Mouse (Mus musculus) hindbrain, embryonic 13.5 days (tissue): ENCODE results near the gene Gm20517. TPM values are rescaled to one million over a fixed set of nuclear protein-coding genes. Genes with fewer than 3 reads are reported as not detected.
"Not testable (repeated sequence)": the region's sequence is repeated elsewhere in the genome, so short reads cannot be mapped to it uniquely, and the experiment has no call there.

Experiments
- ATAC-seq: fragments of 200-750 bp; cut with Nextera tagmentation; 2 replicates; pipeline ENCODE4 v1.8.0; 2017; ENCODE audit warnings: moderate TSS enrichment; ENCODE audit not compliant: low FRiP score
- H3K27ac ChIP-seq: fragments of 300-500 bp; sonication (generic); 2 replicates; pipeline ENCODE4 v1.5.1; 2015; ENCODE audit warnings: inconsistent platforms, mild to moderate bottlenecking, moderate library complexity
- H3K27me3 ChIP-seq: fragments of 300-500 bp; sonication (generic); 2 replicates; pipeline ENCODE4 v1.6.1; 2015; ENCODE audit warnings: mild to moderate bottlenecking, inconsistent platforms
- H3K36me3 ChIP-seq: fragments of 300-500 bp; sonication (generic); 2 replicates; pipeline ENCODE4 v1.6.1; 2015; ENCODE audit warnings: mild to moderate bottlenecking, inconsistent platforms
- H3K4me1 ChIP-seq: fragments of 300-500 bp; sonication (generic); replicated peaks from 2 replicates; pipeline ENCODE4 v1.6.1; 2015; ENCODE audit warnings: inconsistent platforms
- H3K4me2 ChIP-seq: fragments of 300-500 bp; sonication (generic); 2 replicates; pipeline ENCODE4 v1.6.1; 2015; ENCODE audit warnings: inconsistent platforms, mild to moderate bottlenecking, moderate library complexity
- H3K4me3 ChIP-seq: fragments of 300-500 bp; sonication (generic); 2 replicates; pipeline ENCODE4 v1.5.1; 2015; ENCODE audit warnings: mild to moderate bottlenecking, inconsistent platforms
- H3K9ac ChIP-seq: fragments of 300-500 bp; sonication (generic); 2 replicates; pipeline ENCODE4 v1.6.1; 2015; ENCODE audit warnings: mild to moderate bottlenecking, inconsistent platforms
- H3K9me3 ChIP-seq: fragments of 300-500 bp; sonication (generic); 2 replicates; pipeline ENCODE4 v1.6.1; 2016; ENCODE audit warnings: inconsistent platforms
- WGBS: fragments of 180-500 bp; shearing (Covaris S2); methylation state at CpG from one replicate; pipeline ENCODE4 v1.1.7; 2015; 5-methylcytosine and 5-hydroxymethylcytosine counted together
- polyA plus RNA-seq: library from polyadenylated mRNA; unstranded; fragments of >200 nt; fragmentation: Nextera tagmentation; extraction: Ambion mirVana; gene quantifications from 2 replicates; pipeline ENCODE4 v1.2.1, GENCODE M21; 2015

Gene Gm20517
- polyA plus RNA-seq, 1 experiment from 2014 or later, result 2.7 TPM

DNA sequence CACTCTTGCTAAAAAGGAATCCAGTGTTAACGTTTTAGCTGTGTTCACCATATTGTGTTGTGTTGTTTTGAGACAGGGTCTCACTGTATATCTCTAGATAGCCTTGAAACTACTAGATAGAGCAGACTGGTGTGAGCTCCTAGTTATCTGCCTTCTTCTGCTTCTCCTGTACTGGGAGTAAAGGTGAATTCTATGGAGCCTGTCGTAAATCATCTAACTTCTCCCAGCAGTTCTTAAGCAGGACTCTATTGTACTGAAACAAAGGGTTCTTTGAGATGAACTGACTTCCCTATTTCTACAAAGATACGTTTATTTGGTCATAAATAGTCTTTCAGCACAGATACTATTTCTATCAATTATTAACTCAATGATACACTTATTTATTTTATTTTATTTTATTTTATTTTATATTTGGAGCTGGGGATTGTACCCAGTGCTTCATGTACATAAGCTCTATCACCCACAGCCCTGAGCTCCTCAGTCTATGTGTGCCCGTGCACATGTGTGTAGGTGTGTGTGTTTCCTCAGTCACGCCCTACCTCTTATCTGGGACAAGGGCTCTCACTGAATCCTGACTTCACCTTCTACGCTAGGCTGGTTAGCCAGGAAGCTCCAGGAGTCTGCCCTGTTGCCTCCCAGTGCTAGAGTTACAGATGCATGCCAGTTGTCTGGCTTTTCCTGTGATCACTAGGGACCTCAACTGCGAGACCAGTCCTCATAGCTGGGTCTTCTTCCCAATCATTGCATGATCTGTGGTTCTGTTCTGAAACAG is 22.8 kb downstream of the Gm20517 start:
- no peak overlapping the region for H3K4me2 ChIP-seq
- peaks cover 39% of the 10 kb centered on the region for H3K4me1 ChIP-seq
- no peaks in the 10 kb centered on the region for H3K9me3 ChIP-seq
- 79% methylated on average over 7 of the region's 7 CpGs for WGBS
- H3K27me3 ChIP-seq, result no peaks in the 10 kb centered on the region
- no peak overlapping the region for H3K9ac ChIP-seq
- H3K36me3 ChIP-seq, result peaks cover 10% of the 10 kb centered on the region; the same call in 1 of the 2 replicates
- H3K4me3 ChIP-seq, result no peak overlapping the region
- no peak for ATAC-seq
- no peak overlapping the region for H3K27ac ChIP-seq

DNA sequence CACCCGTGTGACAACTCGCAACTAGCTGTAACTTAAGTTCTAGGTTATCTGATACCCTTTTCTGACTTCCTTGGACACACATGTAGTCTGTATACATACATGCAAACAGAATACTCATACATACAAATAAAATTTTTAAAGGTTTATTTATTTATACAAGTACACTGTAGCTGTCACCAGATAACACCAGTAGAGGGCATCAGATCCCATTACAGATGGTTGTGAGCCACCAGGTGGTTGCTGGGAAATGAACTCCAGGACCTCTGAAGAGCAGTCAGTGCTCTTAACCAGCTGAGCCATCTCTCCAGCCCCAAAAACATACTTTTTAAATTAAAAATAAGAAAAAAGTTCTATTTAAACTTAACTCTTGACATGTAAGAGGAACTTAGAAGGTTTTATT is 31.6 kb downstream of the Gm20517 start:
- Histone ChIP-seq H3K36me3 (no peaks in the 10 kb centered on the region), H3K9ac (no peak overlapping the region), H3K9me3 (no peaks in the 10 kb centered on the region), H3K27ac (no peak overlapping the region), H3K27me3 (no peaks in the 10 kb centered on the region), H3K4me3 (no peak overlapping the region), H3K4me2 (no peak overlapping the region), H3K4me1 (peaks cover 8% of the 10 kb centered on the region; the same call in 1 of the 2 replicates)
- 76% methylated on average over 2 of the region's 2 CpGs for WGBS
- ATAC-seq, result no peak

DNA sequence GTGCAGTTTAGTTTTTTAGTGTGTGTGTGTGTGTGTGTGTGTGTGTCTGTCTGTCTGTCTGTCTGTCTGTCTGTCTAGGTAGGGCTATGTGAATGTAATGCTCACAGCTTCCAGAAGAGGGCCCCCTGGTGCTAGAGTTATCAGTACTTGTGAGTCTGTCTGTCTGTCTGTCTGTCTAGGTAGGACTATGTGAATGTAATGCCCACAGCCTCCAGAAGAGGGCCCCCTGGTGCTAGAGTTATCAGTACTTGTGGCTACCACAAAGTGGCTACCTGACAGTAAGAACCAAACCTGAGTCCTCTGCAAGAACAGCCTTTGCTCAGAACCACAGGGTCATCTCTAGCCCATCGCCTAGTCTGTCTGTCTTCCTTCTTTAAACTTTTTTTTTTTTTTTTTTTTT is 35.3 kb downstream of the Gm20517 start:
- H3K4me1 ChIP-seq, result 0 out of 2 replicates have a peak, but pooled peaks cover 6% of the 10 kb centered on the region
- no peaks in the 10 kb centered on the region for H3K9me3 ChIP-seq
- H3K27me3 ChIP-seq, result no peaks in the 10 kb centered on the region
- ATAC-seq, result no peak
- H3K36me3 ChIP-seq, result peaks cover 6% of the 10 kb centered on the region
- 70% methylated on average over 1 of the region's 1 CpGs for WGBS
- no peak overlapping the region for H3K27ac ChIP-seq
- no peak overlapping the region for H3K9ac ChIP-seq
- H3K4me2 ChIP-seq, result no peak overlapping the region
- H3K4me3 ChIP-seq, result no peak overlapping the region

DNA sequence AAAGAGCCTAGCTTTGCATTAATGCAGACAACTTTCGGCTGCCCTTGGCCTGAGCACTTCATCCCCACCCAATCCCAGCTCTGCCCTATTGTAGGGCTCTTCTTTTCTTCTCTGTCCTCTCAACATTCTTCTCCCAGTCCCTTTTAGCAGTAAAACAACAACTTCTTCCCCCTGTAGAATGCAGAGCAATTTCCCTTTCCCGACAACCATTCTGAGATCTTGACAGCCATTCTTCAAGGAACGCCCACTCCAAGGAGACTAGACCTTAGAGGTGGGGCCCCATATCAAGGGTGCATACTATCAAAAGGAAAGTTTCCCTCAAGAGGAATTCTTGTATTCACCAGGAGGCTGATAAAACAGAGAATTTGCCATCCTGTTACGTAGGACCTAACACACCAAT is 37.6 kb downstream of the Gm20517 start:
- no peak overlapping the region for H3K27ac ChIP-seq
- H3K4me3 ChIP-seq, result no peak overlapping the region
- no peak overlapping the region for H3K9ac ChIP-seq
- no peak for ATAC-seq
- peaks cover 11% of the 10 kb centered on the region for H3K36me3 ChIP-seq
- 33% methylated on average over 4 of the region's 4 CpGs for WGBS
- H3K4me1 ChIP-seq, result peaks cover 6% of the 10 kb centered on the region; the same call in 1 of the 2 replicates
- no peak overlapping the region for H3K4me2 ChIP-seq
- H3K9me3 ChIP-seq, result no peaks in the 10 kb centered on the region
- H3K27me3 ChIP-seq, result no peaks in the 10 kb centered on the region

DNA sequence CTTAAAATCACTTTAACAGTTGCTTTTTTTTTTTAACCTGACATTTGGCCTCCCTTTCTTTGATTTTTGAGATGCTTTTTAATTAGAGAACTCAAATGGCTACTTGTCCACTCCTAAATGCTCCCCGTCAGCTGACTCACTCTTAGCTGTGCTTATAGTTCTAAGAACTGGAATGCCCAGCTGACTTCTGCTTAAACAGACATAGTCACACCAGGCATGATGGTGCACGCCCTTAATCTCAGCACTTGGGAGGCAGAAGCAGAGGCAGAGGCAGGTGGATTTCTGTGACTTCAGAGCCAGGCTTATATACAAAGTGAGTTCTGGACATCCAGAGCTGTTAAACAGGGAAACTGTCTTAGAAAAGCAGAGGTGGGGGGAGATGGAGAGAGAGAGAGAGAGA is 40.6 kb downstream of the Gm20517 start:
- 53% methylated on average over 2 of the region's 2 CpGs for WGBS
- Histone ChIP-seq H3K27me3 (no peaks in the 10 kb centered on the region), H3K9ac (no peak overlapping the region), H3K4me2 (no peak overlapping the region), H3K4me1 (peaks cover 3% of the 10 kb centered on the region; the same call in 1 of the 2 replicates), H3K4me3 (no peak overlapping the region), H3K27ac (peak overlapping the region; percentile 48; the same call in 1 of the 2 replicates), H3K9me3 (no peaks in the 10 kb centered on the region), H3K36me3 (peaks cover 11% of the 10 kb centered on the region)
- no peak for ATAC-seq

DNA sequence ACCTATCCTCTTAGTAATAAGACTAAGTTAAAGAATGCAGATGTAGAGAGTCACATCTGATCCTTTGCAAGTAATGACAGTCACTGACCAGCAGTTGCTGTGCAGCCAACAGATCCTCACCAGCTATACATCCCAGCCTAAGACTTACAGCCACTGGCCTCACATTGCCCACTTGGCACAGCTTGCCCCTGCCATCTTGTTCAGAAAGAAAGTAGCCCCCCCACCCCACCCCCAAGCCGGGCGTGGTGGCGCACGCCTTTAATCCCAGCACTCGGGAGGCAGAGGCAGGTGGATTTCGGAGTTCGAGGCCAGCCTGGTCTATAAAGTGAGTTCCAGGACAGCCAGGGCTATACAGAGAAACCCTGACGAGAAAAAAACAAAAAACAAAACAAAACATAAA is 43.0 kb downstream of the Gm20517 start:
- not testable (repeated sequence) for H3K4me2 ChIP-seq, H3K4me1 ChIP-seq, H3K9ac ChIP-seq, ATAC-seq, H3K4me3 ChIP-seq, H3K9me3 ChIP-seq, H3K27me3 ChIP-seq, H3K27ac ChIP-seq
- 92% methylated on average over 8 of the region's 8 CpGs for WGBS
- peaks cover 13% of the 10 kb centered on the region for H3K36me3 ChIP-seq

DNA sequence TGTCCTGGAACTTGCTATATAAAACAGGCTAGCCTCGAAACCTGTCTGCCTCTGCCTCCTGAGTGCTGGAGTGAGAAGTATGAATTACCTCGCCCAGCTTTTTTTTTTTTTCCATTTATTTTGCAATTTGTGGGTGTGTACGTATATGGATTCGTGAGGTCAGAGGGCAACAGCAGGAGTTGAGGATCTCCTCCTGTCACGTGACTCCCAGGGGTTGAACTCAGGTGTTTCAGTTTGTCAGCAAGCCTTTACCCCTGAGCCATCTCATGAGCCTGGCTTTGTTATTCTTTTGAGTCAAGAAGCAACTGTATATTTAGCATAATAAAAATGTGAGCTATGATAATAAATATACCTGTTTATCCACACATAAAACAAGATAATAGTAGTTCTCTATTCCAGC is 44.3 kb downstream of the Gm20517 start:
- no peak overlapping the region for H3K27ac ChIP-seq
- no peak for ATAC-seq
- H3K4me2 ChIP-seq, result no peak overlapping the region
- no peaks in the 10 kb centered on the region for H3K27me3 ChIP-seq
- H3K4me1 ChIP-seq, result peaks cover 3% of the 10 kb centered on the region; the same call in 1 of the 2 replicates
- peaks cover 17% of the 10 kb centered on the region for H3K36me3 ChIP-seq
- no peaks in the 10 kb centered on the region for H3K9me3 ChIP-seq
- H3K4me3 ChIP-seq, result no peak overlapping the region
- WGBS, result 78% methylated on average over 5 of the region's 5 CpGs
- no peak overlapping the region for H3K9ac ChIP-seq

DNA sequence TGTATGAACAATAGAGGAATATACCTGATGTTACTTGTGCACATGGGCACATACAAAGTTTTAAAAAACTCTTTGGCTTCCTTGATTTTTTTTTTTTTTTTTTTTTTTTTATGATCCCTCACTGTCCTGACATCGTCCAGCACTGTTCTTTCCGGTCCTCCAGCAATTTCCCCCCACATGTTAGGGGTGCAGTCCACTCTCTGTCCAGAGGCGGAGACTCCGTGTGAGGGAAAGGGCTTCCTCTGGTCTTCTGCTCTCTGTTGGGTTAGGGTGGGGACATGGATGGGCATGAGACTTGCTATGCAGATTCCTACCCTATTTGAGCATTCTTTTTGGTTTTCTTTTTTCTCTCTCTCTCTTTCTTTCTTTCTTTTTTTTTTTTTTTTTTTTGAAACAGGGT is 46.5 kb downstream of the Gm20517 start:
- Histone ChIP-seq H3K4me2 (no peak overlapping the region), H3K27me3 (no peaks in the 10 kb centered on the region), H3K4me3 (no peak overlapping the region), H3K4me1 (no peaks in the 10 kb centered on the region), H3K9me3 (no peaks in the 10 kb centered on the region), H3K9ac (no peak overlapping the region), H3K27ac (no peak overlapping the region), H3K36me3 (peaks cover 15% of the 10 kb centered on the region)
- no peak for ATAC-seq
- WGBS, result 89% methylated on average over 4 of the region's 4 CpGs

DNA sequence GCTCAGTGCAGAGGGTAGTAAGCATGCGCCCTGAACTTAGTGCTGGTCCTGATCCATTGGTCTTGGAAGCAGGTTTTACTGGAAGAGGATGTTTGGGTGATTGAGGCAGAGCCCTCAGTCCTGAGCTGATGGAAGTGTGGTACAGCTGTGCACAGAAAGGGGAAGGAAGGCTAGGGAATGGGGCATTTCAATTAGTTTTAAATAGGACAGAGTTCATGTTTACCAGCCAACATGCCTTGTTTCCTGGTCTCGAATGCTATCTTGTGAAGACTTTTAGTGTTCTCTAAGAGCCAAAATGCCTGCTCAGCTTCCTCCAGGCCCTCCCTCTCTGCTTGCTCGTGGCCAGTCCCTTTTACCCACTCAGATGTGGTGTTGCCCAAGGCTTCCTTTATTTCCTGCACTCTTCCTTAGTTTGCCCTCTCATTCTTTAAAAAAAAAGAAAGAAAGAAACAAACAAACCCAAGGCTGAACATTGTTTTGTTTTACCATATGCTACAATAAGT is 47.4 kb downstream of the Gm20517 start:
- Histone ChIP-seq H3K36me3 (peaks cover 10% of the 10 kb centered on the region), H3K4me3 (no peak overlapping the region), H3K4me1 (peaks cover 6% of the 10 kb centered on the region; the same call in 1 of the 2 replicates), H3K9me3 (no peaks in the 10 kb centered on the region), H3K9ac (no peak overlapping the region), H3K27ac (no peak overlapping the region), H3K27me3 (no peaks in the 10 kb centered on the region), H3K4me2 (no peak overlapping the region)
- no peak for ATAC-seq
- 91% methylated on average over 3 of the region's 3 CpGs for WGBS

DNA sequence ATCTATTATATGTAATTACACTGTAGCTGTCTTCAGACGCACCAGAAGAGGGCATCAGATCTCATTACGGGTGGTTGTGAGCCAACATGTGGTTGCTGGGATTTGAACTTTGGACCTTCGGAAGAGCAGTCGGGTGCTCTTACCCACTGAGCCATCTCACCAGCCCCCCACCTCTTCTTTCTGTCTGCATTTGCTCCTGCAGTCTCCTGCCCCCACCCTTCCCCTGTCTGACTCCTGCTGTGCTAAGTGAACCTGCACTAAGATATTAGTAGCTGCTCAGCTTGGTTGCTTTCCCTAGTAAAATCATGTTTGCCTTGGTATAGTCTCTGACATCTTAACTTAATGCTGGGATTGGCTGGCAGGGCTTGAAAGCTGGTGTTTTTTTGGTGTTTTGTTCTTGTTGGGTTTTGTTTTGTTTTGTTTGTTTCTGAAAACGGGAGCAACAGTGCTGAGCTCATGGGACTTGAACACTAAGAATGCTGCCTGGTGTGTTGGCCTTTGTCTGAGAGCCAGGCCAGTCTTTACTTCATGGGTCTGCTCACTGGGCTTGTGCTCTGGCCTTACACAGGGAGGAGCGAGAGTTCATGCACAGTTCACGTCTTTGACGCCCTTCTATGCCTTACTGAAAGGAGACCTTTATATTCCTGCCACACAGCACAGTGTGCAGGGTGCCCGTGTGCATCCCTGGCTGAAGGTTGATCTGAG is 51.8 kb downstream of the Gm20517 start:
- Histone ChIP-seq H3K27me3 (no peaks in the 10 kb centered on the region), H3K4me3 (no peak overlapping the region), H3K27ac (no peak overlapping the region), H3K36me3 (peaks cover 14% of the 10 kb centered on the region), H3K9me3 (no peaks in the 10 kb centered on the region), H3K4me2 (no peak overlapping the region), H3K9ac (no peak overlapping the region), H3K4me1 (peaks cover 6% of the 10 kb centered on the region; the same call in 1 of the 2 replicates)
- 20% methylated on average over 9 of the region's 9 CpGs for WGBS
- no peak for ATAC-seq

DNA sequence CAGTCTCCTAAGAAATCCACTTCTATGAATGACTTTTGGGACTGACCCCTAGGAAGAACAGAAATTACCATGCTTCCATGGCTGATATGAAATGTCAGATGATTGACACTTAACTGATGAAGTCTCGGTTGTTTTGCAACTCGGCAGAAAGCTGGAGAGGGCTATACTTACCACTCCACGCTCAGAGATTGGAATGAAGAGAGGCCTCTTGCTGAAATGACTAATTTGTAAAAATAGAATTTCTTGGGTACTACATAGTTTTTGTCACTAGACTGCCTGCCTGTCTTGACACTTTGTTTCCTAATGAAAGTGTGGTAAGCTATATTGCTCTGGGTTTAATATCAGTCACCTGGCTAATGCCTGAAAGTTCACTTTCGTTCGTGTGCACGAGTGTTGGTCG is 53.1 kb downstream of the Gm20517 start:
- peaks cover 12% of the 10 kb centered on the region for H3K36me3 ChIP-seq
- no peaks in the 10 kb centered on the region for H3K27me3 ChIP-seq
- 87% methylated on average over 7 of the region's 7 CpGs for WGBS
- no peaks in the 10 kb centered on the region for H3K9me3 ChIP-seq
- no peak overlapping the region for H3K9ac ChIP-seq
- ATAC-seq, result no peak
- no peak overlapping the region for H3K27ac ChIP-seq
- H3K4me1 ChIP-seq, result peaks cover 11% of the 10 kb centered on the region
- no peak overlapping the region for H3K4me2 ChIP-seq
- no peak overlapping the region for H3K4me3 ChIP-seq

DNA sequence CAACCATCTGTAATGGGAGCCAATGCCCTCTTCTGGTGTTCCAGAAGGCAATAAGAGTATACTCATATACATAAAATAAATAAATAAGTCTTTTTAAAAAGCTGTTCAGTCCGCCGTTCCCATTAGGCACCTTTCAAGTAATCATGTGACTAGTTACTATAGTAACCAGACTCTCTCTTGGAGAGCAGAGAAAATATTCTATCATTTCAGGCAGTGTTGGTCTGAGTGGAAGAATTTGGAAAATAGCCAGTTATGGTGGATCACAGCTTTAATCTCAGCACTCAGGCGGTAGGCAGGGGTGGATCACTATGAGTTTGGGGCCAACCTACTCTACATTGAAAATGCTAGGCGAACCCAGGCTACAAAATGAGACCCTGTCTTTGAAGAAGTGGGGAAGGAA is 57.8 kb downstream of the Gm20517 start:
- Histone ChIP-seq H3K36me3 (peaks cover 8% of the 10 kb centered on the region; the same call in 1 of the 2 replicates), H3K9ac (no peak overlapping the region), H3K9me3 (no peaks in the 10 kb centered on the region), H3K4me1 (peaks cover 25% of the 10 kb centered on the region), H3K4me3 (no peak overlapping the region), H3K27me3 (peaks cover 19% of the 10 kb centered on the region; the same call in 1 of the 2 replicates), H3K27ac (no peak overlapping the region), H3K4me2 (no peak overlapping the region)
- no peak for ATAC-seq
- 63% methylated on average over 4 of the region's 4 CpGs for WGBS
